Mouse (Mus musculus) ES-E14 (cell line): ENCODE results near the gene Scn1b. TPM values are rescaled to one million over a fixed set of nuclear protein-coding genes. Genes with fewer than 3 reads are reported as not detected.

Experiments used
- DNase-seq: peaks from one replicate; pipeline ENCODE4 v3.0.0-alpha.2; 2013; ENCODE audit warnings: low read depth, low spot score
- H3K27ac ChIP-seq: 2 replicates; pipeline ENCODE4 v1.5.1; 2012; ENCODE audit warnings: low read depth, mild to moderate bottlenecking, low read length, moderate library complexity, mixed read lengths; ENCODE audit not compliant: poor library complexity, insufficient read depth, severe bottlenecking
- H3K36me3 ChIP-seq: 2 replicates; pipeline ENCODE4 v1.6.1; 2012; ENCODE audit warnings: mild to moderate bottlenecking, low read length, moderate library complexity, mixed read lengths; ENCODE audit not compliant: control insufficient read depth, poor library complexity, insufficient read depth, severe bottlenecking
- H3K4me1 ChIP-seq, 2 experiments: fragments of 150-350 bp in 1 of 2; sonication (generic) in 1 of 2; 2 replicates each; pipeline ENCODE4 v1.6.1; 2012; ENCODE audit warnings: low read length in 2 of 2, mild to moderate bottlenecking in 1 of 2, mixed read lengths in 1 of 2; ENCODE audit not compliant: control insufficient read depth in 2 of 2, insufficient read depth in 2 of 2, poor library complexity in 1 of 2
- H3K4me3 ChIP-seq, 2 experiments: fragments of 150-350 bp in 1 of 2; sonication (generic) in 1 of 2; 2 replicates each; pipeline ENCODE4 v1.5.1; 2012; ENCODE audit warnings: low read length in 2 of 2, low read depth in 1 of 2, mild to moderate bottlenecking in 1 of 2, mixed read lengths in 1 of 2; ENCODE audit not compliant: insufficient read depth in 1 of 2, poor library complexity in 1 of 2, severe bottlenecking in 1 of 2
- H3K9ac ChIP-seq: 2 replicates; pipeline ENCODE4 v1.6.1; 2012; ENCODE audit warnings: low read depth, mild to moderate bottlenecking, low read length, mixed read lengths; ENCODE audit not compliant: poor library complexity, insufficient read depth, severe bottlenecking
- H3K9me3 ChIP-seq: fragments of 150-350 bp; sonication (generic); 2 replicates; pipeline ENCODE4 v1.6.1; 2012; ENCODE audit warnings: low read depth, mild to moderate bottlenecking, low read length; ENCODE audit not compliant: control insufficient read depth, insufficient read depth
- CHD2 ChIP-seq: IDR thresholded peaks from 2 replicates; pipeline ENCODE4 v1.6.1; 2014; ENCODE audit warnings: mild to moderate bottlenecking, low read depth, low read length, inconsistent platforms
- HCFC1 ChIP-seq: IDR thresholded peaks from 2 replicates; pipeline ENCODE4 v1.6.1; 2012; ENCODE audit warnings: low read length, inconsistent platforms, borderline replicate concordance; ENCODE audit not compliant: insufficient read depth
- MAFK ChIP-seq: IDR thresholded peaks from 2 replicates; pipeline ENCODE4 v1.6.1; 2014; ENCODE audit warnings: mild to moderate bottlenecking, low read depth, low read length, inconsistent platforms; ENCODE audit not compliant: insufficient read depth
- ZC3H11A ChIP-seq: IDR thresholded peaks from 2 replicates; pipeline ENCODE4 v1.6.1; 2012; ENCODE audit warnings: low read depth, mild to moderate bottlenecking, inconsistent platforms, low read length, borderline replicate concordance
- ZNF384 ChIP-seq: IDR thresholded peaks from 2 replicates; pipeline ENCODE4 v1.6.1; 2012; ENCODE audit warnings: low read depth, low read length, inconsistent platforms
- in situ Hi-C, 2 experiments: fragments of 600-800 bp; cut with MboI; formaldehyde crosslinking; loops; one replicate each; pipeline ENCODE4 v1.15.1; 2025; ENCODE audit warnings: low sequenced_read_pairs in 2 of 2, inconsistent platforms in 1 of 2; ENCODE audit not compliant: unreplicated experiment in 2 of 2
- total RNA-seq: library from RNA; depleted of rRNA; stranded (reverse); fragments of 300-350 nt; gene quantifications from 2 replicates; pipeline ENCODE4 v1.2.3, GENCODE M21; 2012

The Scn1b gene
- total RNA-seq, 1 experiment: 16.3 TPM

DNA sequence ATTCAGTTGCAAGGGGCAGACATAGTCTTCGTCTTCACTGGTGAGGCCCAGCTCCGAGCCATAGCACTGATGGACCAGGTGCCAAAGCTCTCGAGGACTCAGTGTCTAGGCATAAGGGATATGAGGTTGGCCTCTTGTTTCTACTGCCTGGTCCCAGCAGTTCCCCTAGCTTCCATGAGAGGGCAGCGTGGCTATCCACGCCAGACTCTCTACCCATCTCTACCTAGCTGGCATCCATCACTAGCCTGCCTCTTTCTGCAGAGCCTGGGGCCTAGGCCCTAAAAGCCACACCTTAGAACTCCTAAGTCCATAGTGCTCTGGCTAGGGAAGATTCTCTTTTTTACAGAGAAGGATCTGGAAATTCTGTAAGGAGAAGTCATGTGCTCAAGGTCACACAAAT, 13.0 kb upstream of the Scn1b start:
- no peak overlapping the region for H3K4me3 ChIP-seq
- no peaks in the 10 kb centered on the region for H3K9me3 ChIP-seq
- TF ChIP-seq CHD2 (no peak), ZNF384 (no peak), MAFK (no peak), HCFC1 (no peak), ZC3H11A (no peak)
- H3K4me1 ChIP-seq: no peaks in the 10 kb centered on the region
- H3K36me3 ChIP-seq: peaks cover 72% of the 10 kb centered on the region
- in situ Hi-C loops: no loop called here
- H3K27ac ChIP-seq: no peak overlapping the region
- no peak overlapping the region for H3K9ac ChIP-seq
- no peak for DNase-seq

- in situ Hi-C loops: no loop called here
- peaks cover 75% of the 10 kb centered on the region for H3K36me3 ChIP-seq
- H3K4me1 ChIP-seq: no peaks in the 10 kb centered on the region
- no peak for TF ChIP-seq ZC3H11A
- no peak for TF ChIP-seq ZNF384
- no peak for TF ChIP-seq MAFK
- TF ChIP-seq CHD2: no peak
- no peak for TF ChIP-seq HCFC1
- H3K4me3 ChIP-seq: no peak overlapping the region
- no peak overlapping the region for H3K27ac ChIP-seq
- H3K9me3 ChIP-seq: no peaks in the 10 kb centered on the region
- no peak overlapping the region for H3K9ac ChIP-seq
- no peak for DNase-seq
Observed at GRCm38 (mm10) chr7:31135717-31136116, 8.9 kb upstream of the Scn1b start.

DNA sequence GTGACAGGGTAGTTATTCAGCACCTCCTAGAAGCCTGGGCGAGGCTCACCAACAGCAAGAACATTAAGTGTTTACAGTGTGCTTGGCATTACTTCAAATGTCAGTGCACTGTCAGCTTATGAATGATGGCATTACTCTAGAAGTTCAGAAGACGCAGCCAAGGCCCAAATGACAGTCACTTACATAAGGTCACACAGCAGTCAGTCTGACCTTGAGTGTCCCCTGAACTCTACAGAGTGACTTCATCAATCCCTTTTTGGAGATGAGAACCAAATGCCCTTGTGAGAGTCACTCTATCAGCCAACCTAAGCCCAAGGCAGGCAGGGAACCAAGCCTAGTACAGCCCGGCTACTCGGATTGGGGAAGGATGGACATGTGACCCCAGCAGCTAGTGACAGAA, 5.1 kb upstream of the Scn1b start:
- peaks cover 0 to 3% of the 10 kb centered on the region in 2 experiments; a peak in 1 of 4 replicates for H3K4me1 ChIP-seq
- H3K36me3 ChIP-seq: peaks cover 52% of the 10 kb centered on the region
- in situ Hi-C loops: no loop called here

GRCm38 (mm10) chr7:31130841-31131240, 4.0 kb upstream of the Scn1b start:
- DNase-seq: no peak
- peaks cover 44% of the 10 kb centered on the region for H3K36me3 ChIP-seq

More for the DNA sequence above, 5.1 kb upstream of the Scn1b start:
- Histone ChIP-seq H3K9ac (no peak overlapping the region), H3K27ac (no peak overlapping the region), H3K4me3 (no peak overlapping the region), H3K9me3 (no peaks in the 10 kb centered on the region)
- no peak for TF ChIP-seq CHD2
- no peak for TF ChIP-seq HCFC1
- no peak for DNase-seq

GRCm38 (mm10) chr7:31130197-31130596, 3.4 kb upstream of the Scn1b start:
- TF ChIP-seq CHD2 (no peak), MAFK (no peak), ZNF384 (no peak), HCFC1 (no peak), ZC3H11A (no peak)
- in situ Hi-C loops: no loop called here
- H3K36me3 ChIP-seq: peaks cover 38% of the 10 kb centered on the region
- H3K27ac ChIP-seq: no peak overlapping the region
- H3K4me3 ChIP-seq: no peak overlapping the region
- no peak overlapping the region for H3K9ac ChIP-seq
- no peak for DNase-seq
- H3K4me1 ChIP-seq: peaks cover 0 to 3% of the 10 kb centered on the region in 2 experiments; a peak in 1 of 4 replicates
- H3K9me3 ChIP-seq: no peaks in the 10 kb centered on the region

More at GRCm38 (mm10) chr7:31130841-31131240, 4.0 kb upstream of the Scn1b start:
- H3K9ac ChIP-seq: no peak overlapping the region
- no peaks in the 10 kb centered on the region for H3K9me3 ChIP-seq
- TF ChIP-seq CHD2 (no peak), HCFC1 (no peak), ZC3H11A (0 out of 2 replicates have a peak, but pooled peaks have one; percentile 18), ZNF384 (no peak)
- in situ Hi-C loops: no loop called here
- no peak overlapping the region for H3K4me3 ChIP-seq
- no peak overlapping the region for H3K27ac ChIP-seq
- H3K4me1 ChIP-seq: peaks cover 0 to 3% of the 10 kb centered on the region in 2 experiments; a peak in 1 of 4 replicates
